Mouse (Mus musculus) erythroblast, embryonic 14.5 days (primary cell): ENCODE measurements at regions not wholly inside any gene's neighbourhood (a gene's known extent, or its start where the extent isn't known, plus 50 kb on each side); places are given as distances from the start of the nearest gene placed in this dataset.

ENCODE experiments used
- GATA1 ChIP-seq: IDR thresholded peaks from 2 replicates; pipeline ENCODE4 v1.6.1; 2012; ENCODE audit warnings: low read length, inconsistent platforms, mixed read lengths
- TAL1 ChIP-seq: IDR thresholded peaks from 3 replicates; pipeline ENCODE4 v1.6.1; 2012; ENCODE audit warnings: low read length, inconsistent platforms, mixed read lengths

DNA sequence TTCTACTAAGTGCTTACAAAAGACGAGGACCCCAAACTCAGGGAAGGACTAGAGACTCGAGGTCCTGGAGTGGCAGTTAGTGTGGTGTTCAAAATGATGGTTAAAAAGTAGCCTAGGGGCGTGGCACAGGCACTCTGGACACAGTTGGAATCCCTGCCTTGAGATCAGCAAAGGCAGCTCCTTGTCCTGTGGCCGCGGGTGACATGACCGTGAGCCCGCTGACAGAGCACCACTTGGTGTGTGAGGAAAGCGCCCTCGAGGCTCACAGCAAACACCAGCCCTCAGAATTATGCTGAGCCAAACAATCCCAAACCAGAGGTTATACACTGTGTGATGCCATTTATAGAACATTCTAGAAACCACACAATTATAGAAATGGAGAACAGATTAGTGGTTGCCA, 112.9 kb upstream of the Tmem189 start:
- TF ChIP-seq GATA1 (no peak), TAL1 (no peak)
